Mouse (Mus musculus) liver, embryonic 14.5 days (tissue): ENCODE measurements around the gene Ccpg1os. TPM values are rescaled to one million over a fixed set of nuclear protein-coding genes. Genes with fewer than 3 reads are reported as not detected.

Source experiments
- ATAC-seq: fragments of 200-750 bp; cut with Nextera tagmentation; 2 replicates; pipeline ENCODE4 v1.8.0; 2017; ENCODE audit warnings: moderate number of reproducible peaks, mild to moderate bottlenecking, moderate library complexity; ENCODE audit not compliant: insufficient read depth
- DNase-seq, 3 experiments: peaks; one replicate each; pipeline ENCODE4 v3.0.0-alpha.2; 2012 to 2013; ENCODE audit warnings: low read depth in 3 of 3, low spot score in 3 of 3
- H3K27ac ChIP-seq: fragments of 300-500 bp; sonication (generic); 2 replicates; pipeline ENCODE4 v1.5.1; 2014; ENCODE audit warnings: moderate library complexity, mild to moderate bottlenecking, control low read depth, inconsistent platforms
- H3K27me3 ChIP-seq: fragments of 300-500 bp; sonication (generic); 2 replicates; pipeline ENCODE4 v1.6.1; 2014; ENCODE audit warnings: mild to moderate bottlenecking, low read length, moderate library complexity; ENCODE audit not compliant: control insufficient read depth, insufficient read depth
- H3K36me3 ChIP-seq: fragments of 300-500 bp; sonication (generic); replicated peaks from 2 replicates; pipeline ENCODE4 v1.6.1; 2014; ENCODE audit warnings: low read depth; ENCODE audit not compliant: control insufficient read depth, insufficient read depth
- H3K4me1 ChIP-seq, 2 experiments: fragments of 200-500 bp in 1 of 2; fragments of 300-500 bp in 1 of 2; sonication (generic) in 1 of 2; replicated peaks; 2 replicates each; pipeline ENCODE4 v1.6.1; 2012 to 2014; ENCODE audit warnings: antibody characterized with exemption in 1 of 2, inconsistent platforms in 1 of 2, low read length in 1 of 2; ENCODE audit not compliant: control insufficient read depth in 2 of 2, insufficient read depth in 2 of 2
- H3K4me2 ChIP-seq: fragments of 300-500 bp; sonication (generic); 2 replicates; pipeline ENCODE4 v1.6.1; 2014; ENCODE audit warnings: low read depth, mild to moderate bottlenecking, control low read depth, moderate library complexity
- H3K4me3 ChIP-seq, 2 experiments: fragments of 200-500 bp in 1 of 2; fragments of 300-500 bp in 1 of 2; sonication (generic) in 1 of 2; 2 replicates each; pipeline ENCODE4 v1.5.1; 2012 to 2014; ENCODE audit warnings: low read depth in 2 of 2, low read length in 2 of 2, mild to moderate bottlenecking in 2 of 2, control low read depth in 1 of 2, inconsistent platforms in 1 of 2, moderate library complexity in 1 of 2; ENCODE audit not compliant: insufficient read depth in 1 of 2
- H3K9ac ChIP-seq: fragments of 300-500 bp; sonication (generic); replicated peaks from 2 replicates; pipeline ENCODE4 v1.6.1; 2014; ENCODE audit warnings: mild to moderate bottlenecking, control low read depth, moderate library complexity
- H3K9me3 ChIP-seq: fragments of 300-500 bp; sonication (generic); 2 replicates; pipeline ENCODE4 v1.6.1; 2016; ENCODE audit warnings: low read length, mixed read lengths; ENCODE audit not compliant: control insufficient read depth
- CTCF ChIP-seq: IDR thresholded peaks from 2 replicates; pipeline ENCODE4 v1.5.1; 2016; ENCODE audit warnings: antibody characterized with exemption, low read depth, control low read depth
- EP300 ChIP-seq: IDR thresholded peaks from 2 replicates; pipeline ENCODE4 v1.6.1; 2016; ENCODE audit warnings: antibody characterized with exemption, low read depth
- WGBS: fragments of 180-500 bp; shearing (Covaris S2); extraction: QIAGEN DNeasy Blood & Tissue Kit; methylation state at CpG from one replicate; pipeline ENCODE4 v1.1.7; 2014; ENCODE audit not compliant: insufficient replicate concordance; 5-methylcytosine and 5-hydroxymethylcytosine counted together
- polyA plus RNA-seq, 2 experiments: library from polyadenylated mRNA; depleted of rRNA in 1 of 2; stranded (reverse) in 1 of 2; unstranded in 1 of 2; fragments of >200 nt; fragmentation: Nextera tagmentation in 1 of 2; extraction: Ambion mirVana in 1 of 2; gene quantifications; 2 replicates each; pipeline versions ENCODE4 v1.2.1 to v1.2.3; 2012 to 2014

Gene Ccpg1os
- polyA plus RNA-seq, 2 experiments, result 2.0 to 3.0 TPM

DNA sequence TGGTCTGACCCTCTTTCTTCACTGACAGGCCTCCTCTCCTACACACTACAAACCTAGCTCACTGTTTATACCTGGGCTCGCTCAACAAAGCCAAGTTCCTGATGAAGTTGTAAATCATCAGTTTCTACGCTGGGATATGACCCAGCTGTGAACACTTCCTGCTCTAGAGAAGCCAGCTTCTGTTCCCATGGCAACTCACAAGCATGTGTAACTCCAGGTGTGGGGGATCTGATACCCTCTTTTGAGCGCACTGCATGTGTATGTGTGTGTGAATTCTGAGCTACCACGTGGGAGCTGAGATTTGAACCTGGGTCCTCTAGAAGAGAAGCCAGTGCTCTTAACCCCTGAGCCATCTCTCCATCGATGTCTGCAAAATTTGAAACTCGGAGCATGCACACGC, 35.6 kb downstream of the Ccpg1os start:
- DNase-seq (no peak), ATAC-seq (no peak)
- 60% methylated on average over 7 of the region's 7 CpGs for WGBS

DNA sequence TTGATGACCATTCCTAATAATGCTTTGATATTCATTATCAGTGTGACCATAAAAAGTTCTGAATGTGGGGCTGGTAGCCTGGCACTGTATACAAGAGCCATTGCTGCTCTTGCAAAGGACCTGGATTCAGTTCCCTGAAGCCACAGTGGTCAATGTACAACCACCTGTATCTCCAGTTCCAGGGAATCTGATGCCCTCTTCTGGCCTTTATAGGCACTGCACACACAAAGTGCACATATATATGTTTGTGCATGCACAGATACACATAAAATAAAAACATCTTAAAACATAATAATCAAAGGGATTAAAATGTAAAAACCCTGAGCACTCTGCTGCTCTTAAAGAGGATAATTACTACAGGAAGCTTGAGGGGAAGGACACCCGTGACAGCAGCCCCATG, 38.2 kb downstream of the Ccpg1os start:
- DNase-seq (no peak), ATAC-seq (no peak)
- 64% methylated on average over 1 of the region's 1 CpGs for WGBS
- no peaks in the 10 kb centered on the region for H3K27me3 ChIP-seq
- H3K9ac ChIP-seq, result no peak overlapping the region
- no peaks in the 10 kb centered on the region for H3K9me3 ChIP-seq
- no peak overlapping the region for H3K4me3 ChIP-seq
- H3K4me2 ChIP-seq, result no peak overlapping the region
- TF ChIP-seq EP300 (no peak), CTCF (no peak; the same call in 1 of the 2 replicates)
- H3K36me3 ChIP-seq, result no peaks in the 10 kb centered on the region
- H3K4me1 ChIP-seq, result no peaks in the 10 kb centered on the region
- H3K27ac ChIP-seq, result no peak overlapping the region

More for the DNA sequence above, 35.6 kb downstream of the Ccpg1os start:
- TF ChIP-seq CTCF, result no peak
- no peak for TF ChIP-seq EP300
- H3K4me2 ChIP-seq, result no peak overlapping the region
- no peaks in the 10 kb centered on the region for H3K36me3 ChIP-seq
- no peak overlapping the region for H3K9ac ChIP-seq
- H3K4me3 ChIP-seq, result no peak overlapping the region
- no peak overlapping the region for H3K27ac ChIP-seq
- H3K9me3 ChIP-seq, result no peaks in the 10 kb centered on the region
- H3K27me3 ChIP-seq, result no peaks in the 10 kb centered on the region
- H3K4me1 ChIP-seq, result no peaks in the 10 kb centered on the region

DNA sequence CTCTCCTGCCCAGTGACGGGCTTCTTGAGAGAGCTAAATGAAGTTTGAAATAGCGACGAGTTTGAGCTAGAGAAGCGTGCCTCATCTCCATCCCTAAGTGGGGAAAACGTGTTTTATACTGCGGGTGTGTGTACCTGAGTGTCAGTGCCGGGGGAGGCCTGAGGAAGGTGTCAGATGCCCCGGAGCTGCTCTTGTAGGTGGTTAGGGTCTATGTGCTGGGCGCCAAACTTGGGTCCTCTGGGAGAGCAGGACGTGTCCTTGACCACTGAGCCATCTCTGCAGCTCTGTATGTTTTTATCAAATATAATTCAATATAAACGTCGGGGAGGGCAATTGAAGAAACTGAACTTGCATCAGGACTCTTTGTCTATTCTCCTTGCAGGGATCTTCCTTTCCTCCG, 40.9 kb downstream of the Ccpg1os start:
- TF ChIP-seq CTCF, result no peak
- TF ChIP-seq EP300, result no peak
- DNase-seq (no peak), ATAC-seq (no peak)
- 74% methylated on average over 13 of the region's 13 CpGs for WGBS
- Histone ChIP-seq H3K27ac (no peak overlapping the region), H3K4me1 (no peaks in the 10 kb centered on the region), H3K9me3 (no peaks in the 10 kb centered on the region), H3K4me2 (no peak overlapping the region), H3K36me3 (no peaks in the 10 kb centered on the region), H3K9ac (no peak overlapping the region), H3K27me3 (no peaks in the 10 kb centered on the region), H3K4me3 (no peak overlapping the region)

DNA sequence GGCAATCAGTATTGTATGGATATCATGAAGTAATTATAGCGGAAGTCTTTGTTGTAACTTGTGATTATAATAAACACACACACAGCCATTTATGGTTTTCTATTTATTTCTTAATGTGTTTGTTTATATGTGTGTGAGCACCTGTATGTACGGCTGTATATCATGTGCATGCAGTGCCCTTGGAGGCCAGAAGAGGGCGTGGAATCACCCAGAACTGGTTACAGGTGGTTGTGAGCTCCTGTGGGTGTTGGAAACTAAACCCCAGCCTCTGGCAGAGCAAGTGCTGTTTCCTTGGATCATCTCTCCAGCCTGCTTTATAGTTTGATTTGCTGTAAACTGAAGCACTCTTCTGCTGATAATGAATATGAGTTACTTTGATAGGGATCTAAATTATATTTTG, 41.8 kb downstream of the Ccpg1os start:
- H3K4me2 ChIP-seq, result no peak overlapping the region
- H3K4me3 ChIP-seq, result no peak overlapping the region
- DNase-seq (no peak), ATAC-seq (no peak)
- no peaks in the 10 kb centered on the region for H3K36me3 ChIP-seq
- TF ChIP-seq EP300 (no peak), CTCF (peak; percentile 38)
- H3K9ac ChIP-seq, result no peak overlapping the region
- 50% methylated on average over 3 of the region's 3 CpGs for WGBS
- no peaks in the 10 kb centered on the region for H3K27me3 ChIP-seq
- no peaks in the 10 kb centered on the region for H3K9me3 ChIP-seq
- no peak overlapping the region for H3K27ac ChIP-seq
- no peaks in the 10 kb centered on the region for H3K4me1 ChIP-seq

- Histone ChIP-seq H3K27ac (no peak overlapping the region), H3K27me3 (no peaks in the 10 kb centered on the region), H3K4me2 (no peak overlapping the region), H3K36me3 (no peaks in the 10 kb centered on the region), H3K9ac (no peak overlapping the region), H3K4me3 (no peak overlapping the region), H3K9me3 (no peaks in the 10 kb centered on the region), H3K4me1 (no peaks in the 10 kb centered on the region)
- 66% methylated on average over 2 of the region's 2 CpGs for WGBS
- ATAC-seq (no peak), DNase-seq (no peak)
- no peak for TF ChIP-seq EP300
- no peak for TF ChIP-seq CTCF
These were observed 48.9 kb downstream of the Ccpg1os start for GRCm38 (mm10) chr9:72936301-72936700.
